Mouse (Mus musculus) ES-Bruce4 (cell line): ENCODE data around the gene Ranbp1. TPM values are rescaled to one million over a fixed set of nuclear protein-coding genes. Genes with fewer than 3 reads are reported as not detected.
"Not testable (repeated sequence)": the region's sequence is repeated elsewhere in the genome, so short reads cannot be mapped to it uniquely, and the experiment has no call there.

Experiments
- H3K27ac ChIP-seq: 2 replicates; pipeline ENCODE4 v1.5.1; 2012; ENCODE audit warnings: low read length, inconsistent platforms; ENCODE audit not compliant: insufficient read depth
- H3K27me3 ChIP-seq: 2 replicates; pipeline ENCODE4 v1.6.1; 2012; ENCODE audit warnings: mild to moderate bottlenecking, low read length, inconsistent platforms; ENCODE audit not compliant: control insufficient read depth, poor library complexity, insufficient read depth, severe bottlenecking
- H3K36me3 ChIP-seq: 2 replicates; pipeline ENCODE4 v1.6.1; 2012; ENCODE audit warnings: inconsistent platforms, mild to moderate bottlenecking, low read length, moderate library complexity; ENCODE audit not compliant: control insufficient read depth, poor library complexity, insufficient read depth, severe bottlenecking
- H3K4me1 ChIP-seq: one replicate; pipeline ENCODE4 v1.8.1; 2011; ENCODE audit warnings: low read length; ENCODE audit not compliant: control insufficient read depth, insufficient read depth
- H3K4me3 ChIP-seq: 2 replicates; pipeline ENCODE4 v1.5.1; 2011; ENCODE audit warnings: low read depth, mild to moderate bottlenecking, low read length
- H3K9ac ChIP-seq: 2 replicates; pipeline ENCODE4 v1.6.1; 2012; ENCODE audit warnings: low read depth, mild to moderate bottlenecking, inconsistent platforms; ENCODE audit not compliant: poor library complexity, severe bottlenecking
- H3K9me3 ChIP-seq: replicated peaks from 2 replicates; pipeline ENCODE4 v1.6.1; 2012; ENCODE audit warnings: mild to moderate bottlenecking, low read length, inconsistent platforms; ENCODE audit not compliant: control insufficient read depth, poor library complexity, insufficient read depth, severe bottlenecking
- CTCF ChIP-seq: IDR thresholded peaks from one replicate; pipeline ENCODE4 v1.8.1; 2011; ENCODE audit warnings: low read depth, low read length
- EP300 ChIP-seq: IDR thresholded peaks from 2 replicates; pipeline ENCODE4 v1.6.1; 2011; ENCODE audit warnings: low read depth, low read length; ENCODE audit not compliant: insufficient read depth
- POLR2A ChIP-seq: IDR thresholded peaks from one replicate; pipeline ENCODE4 v1.8.1; 2011; ENCODE audit warnings: low read length; ENCODE audit not compliant: insufficient read depth
- polyA plus RNA-seq: library from polyadenylated mRNA; stranded (reverse); fragments of >200 nt; gene quantifications from 2 replicates; pipeline ENCODE4 v1.2.4, GENCODE M21; 2011; ENCODE audit warnings: low read depth; ENCODE audit not compliant: missing spikeins, insufficient read depth, insufficient read length

Ranbp1 gene
- 500 and 515 TPM in 2 replicates for polyA plus RNA-seq

DNA sequence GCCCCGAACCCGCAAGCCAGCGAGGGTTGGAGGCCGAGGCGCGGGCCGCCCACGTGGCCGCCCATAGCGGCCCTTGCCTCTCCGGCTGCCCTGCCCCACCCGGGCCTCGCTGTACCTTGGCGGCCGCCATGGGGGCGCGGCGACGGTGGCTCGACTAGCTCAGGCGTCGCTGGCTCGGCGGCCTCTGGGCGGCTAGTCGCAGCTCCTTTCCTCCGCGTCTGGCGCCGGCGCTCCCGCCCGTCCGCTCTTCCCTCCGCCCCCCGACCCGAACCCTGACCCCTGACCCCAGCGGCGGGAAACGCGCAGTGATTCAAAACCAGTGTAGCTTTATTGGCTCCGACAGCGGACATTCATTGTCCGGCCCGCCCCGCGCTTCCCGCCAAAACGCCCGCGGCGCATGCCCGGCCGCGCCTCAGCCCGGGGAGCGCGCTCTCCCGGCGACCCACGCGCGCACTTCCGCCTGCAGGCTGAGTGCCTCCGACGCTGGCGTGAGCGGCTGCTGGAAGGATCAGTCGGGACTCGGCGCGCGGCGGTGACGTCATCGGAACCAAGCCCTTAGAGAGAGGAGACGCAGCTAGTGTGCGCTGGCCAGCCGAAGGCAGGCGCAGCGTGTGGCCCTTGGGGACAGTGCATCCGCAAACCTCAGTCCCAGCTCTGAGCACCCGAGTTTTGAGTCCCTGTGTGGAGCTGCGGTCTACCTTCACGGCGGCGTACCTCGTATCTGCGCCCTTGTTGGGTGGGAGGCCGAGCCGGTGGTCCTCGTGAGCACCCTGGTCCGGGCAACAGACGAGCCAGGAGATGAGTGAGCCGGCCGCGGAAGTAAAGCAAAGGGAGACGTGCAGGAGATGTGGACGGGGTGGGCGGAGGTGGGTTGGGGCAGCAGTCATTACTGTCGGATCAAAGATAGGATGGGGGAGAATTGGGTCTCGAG is at the start of gene Ranbp1, which contains the start of gene Trmt2a:
Gene Ranbp1, minus strand, starts transcription at position 300 of the 931 bp plus-strand sequence.
Gene Trmt2a, plus strand, starts transcription at position 247 of the 931 bp plus-strand sequence.
- TF ChIP-seq CTCF: no peak
- TF ChIP-seq POLR2A: peak; percentile 92
- peak; percentile 34; the same call in 1 of the 2 replicates for TF ChIP-seq EP300
- Histone ChIP-seq H3K36me3 (peaks cover 65% of the 10 kb centered on the region), H3K4me1 (peaks cover 3% of the 10 kb centered on the region), H3K9ac (peak within 1 kb of the TSS; percentile 99), H3K4me3 (peak within 1 kb of the TSS; percentile 98), H3K9me3 (no peaks in the 10 kb centered on the region), H3K27ac (peak within 1 kb of the TSS; percentile 24; the same call in 1 of the 2 replicates), H3K27me3 (no peaks in the 10 kb centered on the region)

DNA sequence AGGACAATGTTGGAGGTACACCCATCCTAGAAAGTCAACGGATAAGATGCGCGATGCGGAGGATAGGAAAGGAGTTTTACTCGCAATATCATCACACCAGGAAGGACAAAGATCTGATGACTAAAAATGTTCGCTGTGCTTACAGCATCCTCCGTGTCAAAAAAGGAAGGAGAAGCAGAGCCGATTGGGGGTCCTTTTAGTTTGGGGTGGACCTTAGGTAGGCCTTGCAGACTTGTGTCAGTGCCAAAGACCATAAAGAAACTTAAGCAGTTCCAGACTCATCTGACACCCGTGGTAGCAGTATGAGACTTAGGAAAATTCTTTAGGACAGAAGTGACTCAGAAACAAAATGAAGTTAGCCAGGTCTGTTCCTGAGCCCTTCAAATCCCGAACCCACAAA is 41.1 kb upstream of the Ranbp1 start:
- H3K27me3 ChIP-seq, H3K9me3 ChIP-seq, H3K4me1 ChIP-seq: not testable (repeated sequence)
- Histone ChIP-seq H3K4me3 (peak overlapping the region; percentile 54), H3K36me3 (peaks cover 15% of the 10 kb centered on the region), H3K9ac (peak overlapping the region; percentile 52; the same call in 1 of the 2 replicates), H3K27ac (peak overlapping the region; percentile 65; the same call in 1 of the 2 replicates)

DNA sequence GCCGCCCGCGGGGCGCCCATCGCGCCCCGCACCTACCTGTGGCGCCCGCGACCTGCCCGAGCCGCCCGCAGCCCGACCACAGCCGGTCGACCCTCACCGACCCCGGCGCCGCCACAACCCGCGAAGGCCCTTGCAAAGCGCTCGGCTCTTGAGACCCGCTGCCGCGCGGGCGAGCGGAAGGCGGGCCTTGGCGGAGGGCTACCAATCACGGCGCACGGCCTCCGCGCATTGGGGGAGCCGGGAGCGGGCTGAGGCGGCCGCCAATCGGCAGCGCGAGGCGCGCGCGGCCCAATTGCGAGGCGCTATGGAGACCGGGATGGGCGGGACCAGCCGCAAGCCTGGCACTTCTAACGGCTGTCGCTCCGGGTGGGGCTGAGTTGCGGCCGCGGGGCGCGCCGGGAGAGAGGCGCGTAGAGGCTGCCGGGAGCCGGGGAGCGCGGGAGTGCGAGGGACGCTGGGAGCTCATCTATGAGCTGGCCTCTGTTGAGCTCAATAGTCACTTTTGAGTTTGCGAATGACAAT is 40.6 kb upstream of the Ranbp1 start, which contains the start of gene Dgcr8:
Gene Dgcr8, minus strand, starts transcription at position 180 of the 522 bp plus-strand sequence.
- H3K9me3 ChIP-seq: no peaks in the 10 kb centered on the region
- H3K36me3 ChIP-seq: peaks cover 19% of the 10 kb centered on the region
- H3K4me3 ChIP-seq: peak within 1 kb of the TSS; percentile 94
- H3K27me3 ChIP-seq: no peaks in the 10 kb centered on the region
- TF ChIP-seq CTCF (no peak), EP300 (0 out of 2 replicates have a peak, but pooled peaks have one; percentile 14)
- H3K9ac ChIP-seq: peak within 1 kb of the TSS; percentile 98
- H3K4me1 ChIP-seq: no peaks in the 10 kb centered on the region
- H3K27ac ChIP-seq: peak within 1 kb of the TSS; percentile 65

DNA sequence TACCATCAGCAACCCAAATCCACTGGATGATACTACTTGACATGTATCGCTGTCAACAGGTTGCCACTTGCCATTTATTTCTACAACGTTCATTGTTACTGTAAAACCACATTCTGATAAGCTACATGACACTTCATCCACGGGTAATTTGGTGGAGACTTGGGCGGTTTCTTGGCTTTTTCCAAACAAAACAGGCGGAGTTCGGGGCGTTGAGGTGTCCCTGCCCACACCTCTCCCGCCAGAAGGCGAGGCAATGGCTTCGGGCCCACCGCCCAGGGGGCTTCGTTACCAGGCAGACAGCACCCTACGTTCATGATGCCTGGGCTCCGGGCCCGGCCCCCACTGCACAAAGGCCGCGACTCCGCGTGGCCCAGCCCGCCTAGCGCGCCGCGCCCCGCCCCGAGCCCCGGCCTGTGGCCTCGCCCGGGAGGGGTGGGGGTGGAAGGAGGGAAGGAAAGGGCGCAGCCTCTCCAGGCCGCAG is 40.1 kb upstream of the Ranbp1 start:
- Histone ChIP-seq H3K9ac (peak overlapping the region; percentile 98), H3K9me3 (no peaks in the 10 kb centered on the region), H3K27ac (peak overlapping the region; percentile 52; the same call in 1 of the 2 replicates), H3K4me3 (peak overlapping the region; percentile 94), H3K4me1 (no peaks in the 10 kb centered on the region), H3K27me3 (no peaks in the 10 kb centered on the region), H3K36me3 (peaks cover 24% of the 10 kb centered on the region)
- no peak for TF ChIP-seq CTCF
- no peak for TF ChIP-seq POLR2A

DNA sequence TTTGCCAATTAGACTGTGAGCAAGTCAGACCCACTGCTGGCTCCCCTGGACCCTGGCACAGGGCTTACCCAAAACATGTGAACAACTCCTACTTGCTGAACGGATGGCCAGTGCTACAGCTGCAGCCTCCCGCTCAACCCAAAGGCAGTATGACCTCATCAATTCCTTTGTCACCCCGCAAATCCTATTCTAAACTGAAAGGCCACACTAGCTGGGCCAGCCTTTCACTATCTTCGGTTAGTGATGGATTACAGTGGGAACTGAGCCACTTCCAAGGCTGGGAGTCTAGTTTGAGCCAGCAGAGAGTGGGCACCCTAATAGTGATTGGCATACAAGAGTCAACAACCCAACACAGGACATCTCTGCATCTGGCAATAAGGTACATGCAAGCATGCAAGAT is 39.6 kb upstream of the Ranbp1 start:
- TF ChIP-seq POLR2A (no peak), EP300 (no peak)
- Histone ChIP-seq H3K27me3 (no peaks in the 10 kb centered on the region), H3K36me3 (peaks cover 29% of the 10 kb centered on the region), H3K27ac (peak overlapping the region; percentile 52; the same call in 1 of the 2 replicates), H3K9ac (peak overlapping the region; percentile 98), H3K9me3 (no peaks in the 10 kb centered on the region), H3K4me3 (peak overlapping the region; percentile 94), H3K4me1 (no peaks in the 10 kb centered on the region)

DNA sequence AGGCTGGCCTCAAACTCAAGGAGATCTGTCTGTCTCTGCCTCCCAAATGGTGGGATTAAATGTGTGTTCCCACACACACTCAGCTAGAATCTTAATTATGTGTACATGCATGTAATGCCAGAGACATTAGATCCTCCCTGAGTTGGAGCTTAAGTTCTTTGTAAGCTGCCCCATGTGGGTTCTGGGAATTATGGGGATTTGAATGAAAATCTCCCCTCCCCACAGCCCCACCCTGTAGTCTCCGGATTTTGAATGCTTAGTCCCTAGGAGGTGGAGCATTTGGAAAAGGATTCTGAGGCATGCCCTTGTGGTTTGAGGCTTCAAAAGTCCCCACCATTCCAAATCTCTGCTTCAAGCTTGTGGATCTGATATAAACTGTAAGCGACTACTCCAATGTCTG is 26.6 kb upstream of the Ranbp1 start:
- no peaks in the 10 kb centered on the region for H3K4me1 ChIP-seq
- H3K9me3 ChIP-seq: no peaks in the 10 kb centered on the region
- no peak overlapping the region; the same call in 1 of the 2 replicates for H3K9ac ChIP-seq
- H3K27me3 ChIP-seq: no peaks in the 10 kb centered on the region
- H3K27ac ChIP-seq: peak overlapping the region; percentile 96
- no peak for TF ChIP-seq EP300
- no peak for TF ChIP-seq CTCF
- no peak for TF ChIP-seq POLR2A
- H3K4me3 ChIP-seq: no peak overlapping the region
- peaks cover 88% of the 10 kb centered on the region for H3K36me3 ChIP-seq
